Mouse (Mus musculus) urinary bladder, postnatal 36 days (tissue): ENCODE data around the gene Mpnd.
A peak's percentile ranks its signal among the peaks of the same experiment; 100 is the strongest.

Experiments
- DNase-seq, 2 experiments: peaks; one replicate each; pipeline ENCODE4 v3.0.0; 2022; ENCODE audit warnings: low spot score in 2 of 2, mixed read lengths in 1 of 2

Mpnd gene

GRCm38 (mm10) chr17:56020400-56021084, 15.0 kb downstream of the Mpnd start:
- no peak for DNase-seq

GRCm38 (mm10) chr17:56021161-56021910, 15.8 kb downstream of the Mpnd start:
- DNase-seq, result no peak

GRCm38 (mm10) chr17:56022131-56022988, 16.8 kb downstream of the Mpnd start:
- no peak for DNase-seq

DNA sequence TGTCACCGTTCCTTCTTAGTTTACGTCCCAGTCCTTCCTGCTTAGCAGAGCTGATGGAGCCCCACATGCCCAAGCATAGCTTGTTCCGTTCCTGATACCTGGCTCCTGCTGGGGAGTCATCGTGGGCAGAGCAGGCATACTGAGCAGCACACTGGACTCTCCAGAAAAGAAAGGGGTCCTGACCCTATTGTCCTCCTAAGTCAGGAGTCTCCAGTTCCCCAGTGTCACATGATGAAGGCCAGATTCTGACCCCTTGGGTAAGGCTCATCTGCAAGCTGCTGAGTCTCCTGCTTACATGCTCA, 17.4 kb downstream of the Mpnd start:
- no peak for DNase-seq

GRCm38 (mm10) chr17:56023386-56023785, 17.9 kb downstream of the Mpnd start:
- DNase-seq, result no peak

- DNase-seq, result no peak
Measured at GRCm38 (mm10) chr17:56024476-56024875, 19.0 kb downstream of the Mpnd start.

- DNase-seq, result no peak
Measured at GRCm38 (mm10) chr17:56024931-56025330, 19.4 kb downstream of the Mpnd start.

DNA sequence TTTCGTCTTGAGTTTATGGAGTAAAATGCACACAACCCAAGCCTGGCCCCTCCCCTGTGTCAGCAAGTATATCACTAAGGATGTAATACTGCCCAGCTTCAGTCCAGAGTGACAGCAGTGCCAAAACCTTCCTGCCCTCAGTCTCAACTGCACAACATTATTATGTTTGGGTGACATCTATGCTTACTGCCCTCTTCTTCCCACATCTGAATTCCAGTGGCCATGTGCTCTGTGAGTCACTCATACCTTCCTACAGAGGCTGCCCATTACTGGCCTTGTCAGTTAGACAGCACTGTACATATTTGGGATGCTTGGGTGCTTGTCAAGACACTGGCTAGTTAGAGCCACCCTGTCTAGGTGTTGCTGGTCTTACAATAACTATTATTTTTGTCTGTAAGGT, 20.8 kb downstream of the Mpnd start:
- no peak for DNase-seq

DNA sequence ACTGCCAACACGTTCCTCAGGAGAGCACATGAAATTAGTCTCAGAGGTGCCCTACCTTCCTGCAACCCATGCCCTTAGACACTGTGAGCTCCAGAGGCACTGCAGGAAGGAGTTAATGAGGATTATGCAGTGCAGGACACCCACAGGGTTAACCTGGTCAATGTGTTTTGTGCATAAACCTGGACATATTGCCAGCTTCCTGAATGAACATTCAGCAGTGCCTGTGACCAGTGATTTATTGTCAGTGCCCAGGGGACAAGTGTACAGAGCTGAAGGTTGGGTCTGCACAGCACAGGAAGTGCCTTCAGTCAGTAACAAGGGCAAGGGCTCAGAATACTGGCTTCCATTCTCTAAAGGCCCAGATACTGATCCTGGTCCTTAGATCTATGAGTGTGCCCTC, 21.4 kb downstream of the Mpnd start:
- DNase-seq, result no peak

DNA sequence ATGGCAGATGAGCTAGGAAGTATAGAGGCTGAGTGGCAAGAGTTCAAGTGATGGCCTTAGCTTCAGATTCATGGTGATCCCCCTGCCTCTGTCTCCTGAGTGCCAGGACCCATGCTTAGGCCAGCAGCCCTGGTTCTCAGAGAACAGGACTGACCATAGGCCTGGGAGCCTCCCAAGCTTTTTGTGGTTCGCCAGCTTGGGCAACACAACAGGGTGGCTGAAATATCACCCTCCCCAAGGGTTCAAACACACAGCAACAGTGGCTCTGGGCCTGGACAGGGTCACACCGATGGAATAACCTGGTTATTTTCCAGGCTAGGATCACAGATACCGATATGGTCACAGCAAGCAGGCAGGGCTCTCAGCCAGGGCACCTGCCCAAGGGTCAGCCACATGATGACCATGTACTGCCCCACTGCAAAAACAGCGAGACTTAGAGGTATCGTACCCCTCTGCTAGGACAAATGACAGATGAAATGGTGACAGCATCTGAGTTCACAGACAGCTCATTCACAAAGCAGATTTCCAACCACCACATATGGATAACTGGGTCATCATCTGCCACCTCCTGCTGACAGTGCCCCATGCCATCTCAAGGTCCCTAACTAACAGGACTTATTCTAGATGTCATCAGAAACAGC, 22.4 kb downstream of the Mpnd start:
- no peak for DNase-seq

DNA sequence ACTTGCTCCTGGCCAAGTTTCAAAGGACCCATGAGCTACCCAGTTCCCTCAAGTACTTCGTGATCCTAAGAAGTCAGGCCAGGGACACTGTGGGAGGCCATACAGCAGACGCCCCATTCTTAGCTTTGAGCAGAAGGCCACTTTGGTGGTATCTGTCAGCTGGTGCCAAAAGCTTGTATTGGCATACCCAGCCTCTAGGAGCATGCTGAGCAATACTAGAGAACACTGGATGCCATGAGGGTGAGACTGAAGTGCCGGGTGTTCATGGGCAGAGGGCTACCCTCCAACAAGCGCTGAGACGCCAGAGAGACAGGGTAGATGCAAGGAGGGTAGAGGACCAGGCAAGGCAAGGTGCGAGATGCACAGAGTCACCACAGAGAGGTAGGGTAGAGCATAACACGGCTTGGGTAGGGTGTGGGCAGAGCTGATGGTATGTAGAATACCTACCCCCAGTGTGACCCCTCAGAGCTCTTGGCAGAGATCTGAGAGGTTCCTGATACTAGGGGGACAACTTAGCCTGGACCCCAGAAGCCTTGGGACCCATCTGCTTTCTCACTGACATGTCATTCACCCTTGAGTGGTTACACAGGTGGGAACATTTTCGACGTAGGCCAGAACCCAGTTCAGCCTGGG, 24.8 kb downstream of the Mpnd start:
- no peak for DNase-seq

DNA sequence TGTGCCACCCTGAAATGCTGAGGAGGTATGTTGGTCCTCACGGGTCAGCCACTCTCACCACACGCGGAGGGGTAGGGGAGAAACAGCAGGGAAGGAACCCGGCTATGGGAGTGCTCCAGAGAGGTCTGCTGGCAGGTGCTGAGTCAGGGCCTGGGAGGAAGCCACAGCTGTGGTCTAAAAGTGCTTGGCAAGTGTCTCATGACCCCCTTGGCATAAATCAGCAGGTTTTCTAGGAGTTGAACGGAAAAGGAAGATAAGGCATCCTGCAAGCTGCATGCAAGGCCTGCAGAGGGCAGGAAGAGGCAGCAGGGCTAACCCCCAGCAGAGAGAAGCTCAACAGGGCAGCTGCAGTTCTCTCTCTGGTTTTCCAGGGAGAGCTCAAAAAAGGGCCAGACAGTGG, 25.4 kb downstream of the Mpnd start:
- DNase-seq, result no peak

DNA sequence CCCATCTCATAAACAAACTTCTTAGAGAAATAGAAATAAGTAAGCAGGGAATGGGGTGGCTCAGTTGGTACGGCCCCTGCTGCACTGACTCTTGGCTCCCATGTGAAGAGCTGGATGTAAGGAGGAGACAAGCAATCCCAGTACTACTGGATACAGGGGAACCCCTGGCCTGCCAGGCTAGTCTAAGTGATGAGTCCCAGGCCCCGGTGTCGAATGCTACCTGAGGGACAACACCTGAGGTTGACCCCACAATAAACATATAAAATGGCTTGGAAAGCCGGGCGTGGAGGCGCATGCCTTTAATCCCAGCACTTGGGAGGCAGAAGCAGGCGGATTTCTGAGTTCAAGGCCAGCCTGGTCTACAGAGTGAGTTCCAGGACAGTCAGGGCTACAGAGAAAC, 25.9 kb downstream of the Mpnd start:
- DNase-seq, result no peak

GRCm38 (mm10) chr17:56032127-56032733, 26.7 kb downstream of the Mpnd start:
- DNase-seq, result no peak

DNA sequence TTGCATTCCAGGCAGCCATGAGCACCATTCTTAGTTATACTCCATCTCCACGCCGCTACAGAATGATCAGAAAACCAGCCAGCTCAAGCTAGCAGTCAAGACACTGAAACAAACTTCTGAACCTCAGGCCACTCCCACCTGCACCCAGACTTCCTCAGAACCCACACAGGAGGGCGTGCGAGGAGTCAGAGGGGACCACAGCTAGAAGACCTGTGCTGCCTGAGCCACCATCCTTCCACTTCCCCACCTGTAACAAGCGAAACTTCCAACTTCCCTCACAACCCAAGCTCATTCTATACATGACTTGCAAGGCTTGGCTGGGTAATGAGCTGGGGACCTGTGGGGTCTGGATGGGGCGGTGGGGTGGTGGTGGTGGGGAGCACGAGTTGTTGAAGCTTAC, 27.3 kb downstream of the Mpnd start:
- no peak for DNase-seq

GRCm38 (mm10) chr17:56034040-56034725, 28.7 kb downstream of the Mpnd start:
- no peak for DNase-seq

GRCm38 (mm10) chr17:56034726-56035100, 29.2 kb downstream of the Mpnd start:
- DNase-seq, result no peak

- DNase-seq, result no peak
Measured at GRCm38 (mm10) chr17:56035216-56035615, 29.7 kb downstream of the Mpnd start.

DNA sequence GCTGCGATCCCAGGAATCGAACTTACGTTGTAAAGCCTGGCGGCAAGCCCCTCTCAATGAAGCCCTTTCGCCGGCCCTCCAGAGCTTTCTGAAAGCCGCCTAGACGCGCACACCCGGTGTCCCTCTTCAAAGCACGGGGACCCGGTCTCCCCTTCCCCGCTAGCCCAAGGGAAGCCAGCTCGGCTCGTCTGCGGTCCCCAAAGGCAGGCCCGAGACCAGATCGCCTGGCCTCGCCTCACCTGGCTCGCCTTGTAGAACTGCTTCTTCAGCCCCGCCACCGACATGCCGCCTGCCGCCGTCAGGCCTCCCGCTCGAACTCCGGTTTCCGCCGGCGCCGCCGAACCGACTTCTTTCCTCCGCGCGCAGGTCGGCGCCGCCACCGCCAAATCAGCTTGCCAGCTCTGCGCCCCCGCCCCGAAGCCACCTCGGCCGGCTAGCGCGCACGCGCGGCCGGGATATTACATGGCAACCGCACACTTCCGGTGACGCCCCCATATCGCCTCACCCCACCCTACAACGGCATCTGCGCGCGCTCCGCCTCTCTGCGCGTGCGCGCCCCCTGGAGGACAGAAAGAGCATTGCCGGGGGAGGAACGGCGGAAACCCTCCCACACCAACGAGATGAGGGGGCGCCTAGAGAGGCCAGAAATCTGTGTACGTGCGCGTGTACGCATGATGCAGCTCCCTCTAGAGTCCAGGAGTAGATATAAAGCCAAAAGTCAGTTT, 30.8 kb downstream of the Mpnd start, which contains the start of gene Sh3gl1:
Gene Sh3gl1 (minus strand): TSS at position 460 of the 725 bp plus-strand sequence.
- DNase-seq, result peak; percentile 98 to 99

- no peak for DNase-seq
Measured at GRCm38 (mm10) chr17:56036901-56037287, 31.4 kb downstream of the Mpnd start.
